ENCODE assay signal across 26 mouse cellular contexts in the genomic region with DNA sequence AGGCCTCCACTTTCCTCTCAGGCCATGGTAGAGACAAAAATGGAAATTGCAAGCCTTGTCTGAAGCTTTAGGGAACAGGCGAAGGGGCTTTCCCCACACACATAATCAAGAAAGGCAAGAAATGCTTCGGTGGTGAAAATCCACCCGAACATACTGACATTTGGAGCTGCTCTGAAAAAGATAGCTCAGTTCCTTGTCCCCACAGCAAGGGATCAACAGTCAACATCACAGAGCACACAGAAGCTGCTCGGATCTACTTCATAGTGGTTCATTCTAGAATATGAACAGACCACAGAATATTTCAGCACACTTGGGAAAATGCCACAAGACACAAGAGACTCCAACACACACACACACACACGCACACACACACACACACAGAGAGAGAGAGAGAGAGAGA. TPM values are rescaled to one million over a fixed set of nuclear protein-coding genes. Genes with fewer than 3 reads are reported as not detected.
DNase-seq lines count a peak whose midpoint lies in the region; ATAC-seq and TF ChIP-seq lines count a peak whose summit lies in the region.
"Had no signal": no experiment of that assay in that cellular context is flagged by ENCODE, and none has a peak within 500 bp of the region (broad histone marks: within the 10 kb centered on the region; RNA-seq: fewer than 3 reads in every experiment).

No protein-coding gene starts in this region.

- H3K4me2 ChIP-seq in liver, embryonic 12.5 days: no peak overlapping the region
- H3K4me2 ChIP-seq in liver, embryonic 11.5 days: no peak overlapping the region
- H3K4me2 ChIP-seq: heart, embryonic 15.5 days; hindbrain, embryonic 14.5 days; neural tube, embryonic 15.5 days had no signal

- no peaks in the 10 kb centered on the region for H3K36me3 ChIP-seq in liver, embryonic 12.5 days
- no peaks in the 10 kb centered on the region for H3K36me3 ChIP-seq in liver, embryonic 11.5 days (ENCODE audit: control insufficient read depth, insufficient read depth, low read length)
- H3K36me3 ChIP-seq: forebrain, embryonic 10.5 days; G1E; heart, embryonic 15.5 days had no signal

- no peaks in the 10 kb centered on the region for H3K4me1 ChIP-seq in liver, embryonic 12.5 days
- no peaks in the 10 kb centered on the region for H3K4me1 ChIP-seq in liver, embryonic 11.5 days (replicated peaks; ENCODE audit: control insufficient read depth, insufficient read depth, low read length)
- no peaks in the 10 kb centered on the region for H3K4me1 ChIP-seq in brown adipose tissue, adult 24 weeks (ENCODE audit: control insufficient read depth, insufficient read depth, insufficient read length, low read length)
- H3K4me1 ChIP-seq in lung, adult 2 months (ENCODE audit: control insufficient read depth, insufficient read depth, low read length): no peaks in the 10 kb centered on the region
- H3K4me1 ChIP-seq: forebrain, embryonic 10.5 days; heart, embryonic 15.5 days; neural tube, embryonic 15.5 days had no signal

- no peak for ATAC-seq in liver, embryonic 12.5 days
- no peak for ATAC-seq in liver, embryonic 11.5 days (replicated peaks; ENCODE audit: low FRiP score)
- 0 out of 2 replicates have a peak, but pooled peaks have one; percentile 15 for ATAC-seq in megakaryocyte, adult 5-6 weeks (ENCODE audit: poor library complexity, severe bottlenecking)
- ATAC-seq: activated CD4-positive, CD25-positive, alpha-beta regulatory T cell, adult 4 months; forebrain, postnatal 0 days; inflammation-experienced regulatory T-cells, adult 6 months; lung, postnatal 0 days; midbrain, embryonic 16.5 days had no signal

- H3K27ac ChIP-seq in liver, embryonic 12.5 days: 0 out of 2 replicates have a peak overlapping the region, but pooled peaks have one; percentile 1
- H3K27ac ChIP-seq in liver, embryonic 11.5 days (ENCODE audit: low read depth, low read length): no peak overlapping the region
- 0 out of 2 replicates have a peak overlapping the region, but pooled peaks have one; percentile 18 for H3K27ac ChIP-seq in brown adipose tissue, adult 24 weeks (replicated peaks; ENCODE audit: low read depth, low read length)
- H3K27ac ChIP-seq: forebrain, embryonic 10.5 days; heart, embryonic 15.5 days; hindbrain, embryonic 14.5 days; kidney, postnatal 0 days; liver, embryonic 14.5 days; neural tube, embryonic 15.5 days had no signal

- TF ChIP-seq POLR2A in lung, adult 2 months (IDR thresholded peaks at IDR 0.05; ENCODE audit: borderline replicate concordance, extremely low read depth, low read depth, low read length): no peak

- no peaks in the 10 kb centered on the region for H3K27me3 ChIP-seq in liver, embryonic 12.5 days (replicated peaks)
- no peaks in the 10 kb centered on the region for H3K27me3 ChIP-seq in liver, embryonic 11.5 days (replicated peaks; ENCODE audit: control insufficient read depth, insufficient read depth, low read length)
- H3K27me3 ChIP-seq: heart, embryonic 15.5 days; neural tube, embryonic 15.5 days had no signal

- no peak for DNase-seq in liver, embryonic 11.5 days (ENCODE audit: low spot score)
- DNase-seq in left cerebral cortex, postnatal 36 days (ENCODE audit: low spot score in 2 of 2): no peak
- no peak for DNase-seq in lung, adult 2 months
- DNase-seq in thymus, postnatal 14 days: no peak
- DNase-seq: adrenal gland, adult 8-10 months; cerebellum, adult 9-10 months; forebrain, postnatal 0 days; gastrocnemius, postnatal 36 days; heart, postnatal 4 days; kidney, adult 18-20 months; thymus, adult 18-20 months; thymus, postnatal 4 days had no signal

- TF ChIP-seq CTCF in lung, adult 2 months (IDR thresholded peaks at IDR 0.05; ENCODE audit: insufficient read depth, low read length): no peak

- no peak overlapping the region for H3K4me3 ChIP-seq in liver, embryonic 12.5 days
- no peak overlapping the region for H3K4me3 ChIP-seq in liver, embryonic 11.5 days (ENCODE audit: low read depth, low read length)
- H3K4me3 ChIP-seq in brown adipose tissue, adult 24 weeks (ENCODE audit: insufficient read depth, low read depth, low read length): no peak overlapping the region
- H3K4me3 ChIP-seq in lung, adult 2 months (replicated peaks; ENCODE audit: extremely low read depth, low read depth, low read length): no peak overlapping the region
- H3K4me3 ChIP-seq: forebrain, embryonic 10.5 days; heart, embryonic 15.5 days; neural tube, embryonic 15.5 days had no signal

- H3K9me3 ChIP-seq in liver, embryonic 12.5 days (replicated peaks): no peaks in the 10 kb centered on the region
- no peaks in the 10 kb centered on the region for H3K9me3 ChIP-seq in liver, embryonic 11.5 days (ENCODE audit: control insufficient read depth, low read length)
- H3K9me3 ChIP-seq: heart, embryonic 15.5 days; neural tube, embryonic 15.5 days had no signal

- WGBS in liver, embryonic 12.5 days (ENCODE audit: insufficient replicate concordance): 41% methylated on average over 4 of the region's 5 CpGs
- 59% methylated on average over 5 of the region's 5 CpGs for WGBS in liver, embryonic 11.5 days
- 76% methylated on average over 5 of the region's 5 CpGs for WGBS in lung, adult 2 months

- H3K9ac ChIP-seq in liver, embryonic 12.5 days: no peak overlapping the region
- no peak overlapping the region for H3K9ac ChIP-seq in liver, embryonic 11.5 days (ENCODE audit: low read depth, low read length)
- H3K9ac ChIP-seq: forebrain, postnatal 0 days; heart, embryonic 15.5 days; hindbrain, embryonic 14.5 days; liver, embryonic 14.5 days; neural tube, embryonic 15.5 days had no signal

- intact Hi-C loops in left cerebral cortex, postnatal 36 days (cut with DNase I): no loop called here

RNA-seq across cellular contexts. Expression of a gene that starts 14.6 kb away (rescaled TPM):
- polyA plus RNA-seq in liver, embryonic 12.5 days (2016; fragmentation: Nextera tagmentation; extraction: Ambion mirVana): 4.9 and 5.0 TPM in 2 replicates
- polyA plus RNA-seq in liver, embryonic 11.5 days (2014; fragmentation: Nextera tagmentation; extraction: Ambion mirVana): 6.7 and 9.3 TPM in 2 replicates
- 6.7 and 8.5 TPM in 2 replicates for polyA plus RNA-seq in brown adipose tissue, adult 24 weeks (2012; ENCODE audit: insufficient read depth, insufficient read length, missing spikeins)
- total RNA-seq in megakaryocyte, adult 5-6 weeks (2015): 60.6 and 61.8 TPM in 2 replicates
- 35.5 and 46.5 TPM in 2 replicates for total RNA-seq in megakaryocyte, adult 5-6 weeks (2017)
- 10 to 100 TPM; 16.9 to 19.3 TPM for total RNA-seq in left cerebral cortex, postnatal 36 days (2021)
- polyA plus RNA-seq in lung, adult 2 months (2012; rRNA removed): 27.2 and 30.9 TPM in 2 replicates

RNA-seq across cellular contexts. Expression of a gene that starts 41.6 kb away (rescaled TPM):
- polyA plus RNA-seq in liver, embryonic 12.5 days (2016; fragmentation: Nextera tagmentation; extraction: Ambion mirVana): 17.2 and 20.0 TPM in 2 replicates
- 24.3 and 26.3 TPM in 2 replicates for polyA plus RNA-seq in liver, embryonic 11.5 days (2014; fragmentation: Nextera tagmentation; extraction: Ambion mirVana)
- 9.6 and 10.3 TPM in 2 replicates for polyA plus RNA-seq in brown adipose tissue, adult 24 weeks (2012; ENCODE audit: insufficient read depth, insufficient read length, missing spikeins)
- total RNA-seq in megakaryocyte, adult 5-6 weeks (2015): 16.9 and 17.9 TPM in 2 replicates
- 18.1 and 20.2 TPM in 2 replicates for total RNA-seq in megakaryocyte, adult 5-6 weeks (2017)
- total RNA-seq in left cerebral cortex, postnatal 36 days (2021): 10 to 100 TPM; 24.8 to 25.9 TPM
- 17.8 and 20.4 TPM in 2 replicates for polyA plus RNA-seq in lung, adult 2 months (2012; rRNA removed)
